Mouse (Mus musculus): ENCODE measurements at regions not wholly inside any gene's neighbourhood (a gene's known extent, or its start where the extent isn't known, plus 50 kb on each side); places are given as distances from the start of the nearest gene placed in this dataset.
"Not testable (repeated sequence)": the region's sequence is repeated elsewhere in the genome, so short reads cannot be mapped to it uniquely, and the experiment has no call there.

DNA sequence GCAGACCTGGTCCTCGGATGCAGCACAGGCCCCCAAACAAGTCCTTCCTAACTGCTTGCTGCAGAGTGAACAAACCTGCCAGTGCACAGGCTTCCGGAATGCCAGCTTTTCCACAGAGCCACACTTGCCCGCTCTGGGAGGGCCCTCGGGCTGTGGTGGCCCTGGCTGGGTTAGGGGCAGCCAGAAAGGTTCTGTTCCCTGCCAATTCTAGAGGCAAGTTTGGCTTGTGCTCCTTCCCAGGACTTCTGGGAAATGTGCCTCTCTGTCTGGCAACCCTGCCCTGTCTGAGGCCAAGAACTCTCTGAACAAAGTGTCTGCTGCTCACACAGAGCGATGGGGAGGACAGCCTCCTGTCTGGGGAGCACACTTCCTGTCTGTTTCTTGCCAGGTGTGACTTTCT lies 66.4 kb downstream of the Xrcc2 start:
- no peak for DNase-seq

DNA sequence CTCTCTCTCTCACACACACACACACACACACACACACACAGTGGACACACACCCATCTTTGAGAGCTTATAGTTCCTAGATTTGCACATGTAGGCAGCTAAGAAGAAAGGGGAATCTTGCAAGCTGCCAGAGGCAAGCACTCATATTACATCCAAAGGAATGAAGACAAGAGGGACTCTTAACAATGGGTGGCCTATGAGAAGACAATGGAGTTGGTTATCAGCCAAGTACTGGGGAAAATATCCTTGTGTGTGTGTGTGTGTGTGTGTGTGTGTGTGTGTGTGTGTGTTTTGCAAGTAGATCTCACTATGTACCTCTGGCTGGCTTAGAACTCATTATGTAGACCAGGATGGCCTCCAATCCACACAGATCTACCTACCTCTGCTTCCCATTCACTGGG lies 67.5 kb downstream of the Xrcc2 start:
- DNase-seq: no peak

DNA sequence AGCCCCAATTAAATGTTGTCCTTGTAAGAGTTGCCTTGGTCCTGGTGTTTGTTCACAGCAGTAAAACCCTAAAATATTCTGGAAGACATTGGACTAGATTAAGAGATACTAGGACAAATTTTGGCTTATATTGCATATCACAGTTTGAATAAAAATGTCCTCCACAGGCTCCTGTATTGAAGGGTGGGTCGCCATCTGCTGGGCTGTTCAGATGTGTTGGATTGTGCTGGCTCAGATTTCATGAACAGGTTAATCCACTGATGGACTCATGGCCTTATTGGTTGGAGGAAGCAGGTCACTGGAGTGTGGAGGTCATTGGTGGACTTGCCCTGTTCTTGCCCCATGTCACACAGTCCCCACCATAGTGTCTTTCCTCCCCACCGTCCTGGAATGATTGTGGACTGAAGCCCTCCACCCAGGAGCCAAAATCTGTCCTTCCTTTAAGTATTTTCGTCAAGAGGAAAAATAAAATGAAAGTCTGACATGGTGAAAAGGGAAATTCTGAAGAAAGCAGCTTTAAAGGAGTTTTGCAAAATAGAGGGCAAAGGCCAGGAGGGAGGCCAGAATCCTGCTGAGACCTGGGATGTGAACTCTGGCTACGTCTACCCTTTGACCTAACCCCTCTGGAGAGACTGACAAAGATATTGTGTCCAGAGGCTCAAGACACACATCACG lies 72.6 kb downstream of the Xrcc2 start:
- peak in 1 of 2 experiments; percentile 21 for DNase-seq

DNA sequence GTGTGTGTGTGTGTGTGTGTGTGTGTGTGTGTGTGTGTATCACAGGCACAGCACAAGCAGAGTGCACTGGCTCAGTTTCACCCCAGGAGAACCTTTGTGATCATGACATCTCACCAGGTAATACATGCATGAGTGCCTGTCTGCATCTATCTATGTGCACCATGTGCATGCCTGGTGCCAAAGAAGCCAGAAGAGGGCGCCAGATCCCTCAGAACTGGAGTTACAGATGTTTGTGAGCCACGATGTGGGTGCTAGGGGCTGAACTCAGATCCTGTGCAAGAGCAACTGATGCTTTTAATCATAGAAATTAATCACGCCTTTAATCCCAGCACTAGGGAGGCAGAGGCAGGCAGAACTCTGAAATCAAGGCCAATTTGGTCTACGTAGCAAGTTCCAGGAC lies 75.9 kb downstream of the Xrcc2 start:
- DNase-seq: no peak

DNA sequence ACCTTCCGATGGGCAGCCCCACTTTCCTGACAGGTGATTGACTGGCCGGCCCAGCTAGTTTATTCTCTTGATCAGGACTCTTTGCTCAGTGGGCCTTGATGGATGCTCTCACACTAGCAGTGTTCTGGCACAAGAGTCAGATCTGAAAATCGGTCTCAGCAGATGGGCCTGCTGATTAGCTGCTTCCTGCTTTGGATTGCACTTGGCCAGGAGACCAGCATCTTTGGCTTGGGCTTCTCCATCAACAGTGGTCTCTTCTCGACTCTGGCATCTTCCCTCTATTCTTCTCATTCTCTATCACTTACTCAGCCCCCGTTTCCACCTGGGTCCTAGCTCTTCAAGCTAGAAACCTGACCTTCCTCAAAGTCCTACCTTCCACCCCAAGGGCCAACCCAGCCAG lies 77.1 kb downstream of the Xrcc2 start:
- DNase-seq: no peak

DNA sequence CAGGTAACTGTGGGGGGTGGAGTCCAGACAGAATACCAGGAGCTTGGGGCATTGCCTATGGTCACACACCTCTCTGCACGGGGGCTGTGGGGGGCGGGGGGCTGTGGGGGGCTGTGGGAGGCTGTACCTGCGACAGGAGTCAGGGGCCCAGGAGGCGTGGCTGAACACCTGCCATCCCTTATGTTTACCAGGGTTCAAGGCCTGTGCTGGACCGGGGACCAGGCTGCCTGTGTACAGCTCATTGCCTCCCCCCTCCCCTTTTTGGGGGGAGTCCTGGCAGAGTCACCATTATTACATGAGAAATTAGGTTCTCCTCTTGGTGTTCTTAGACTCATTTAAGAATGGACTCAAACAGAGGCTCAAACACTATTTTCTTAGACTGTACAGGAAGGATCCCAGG lies 78.5 kb downstream of the Xrcc2 start:
- DNase-seq: no peak

DNA sequence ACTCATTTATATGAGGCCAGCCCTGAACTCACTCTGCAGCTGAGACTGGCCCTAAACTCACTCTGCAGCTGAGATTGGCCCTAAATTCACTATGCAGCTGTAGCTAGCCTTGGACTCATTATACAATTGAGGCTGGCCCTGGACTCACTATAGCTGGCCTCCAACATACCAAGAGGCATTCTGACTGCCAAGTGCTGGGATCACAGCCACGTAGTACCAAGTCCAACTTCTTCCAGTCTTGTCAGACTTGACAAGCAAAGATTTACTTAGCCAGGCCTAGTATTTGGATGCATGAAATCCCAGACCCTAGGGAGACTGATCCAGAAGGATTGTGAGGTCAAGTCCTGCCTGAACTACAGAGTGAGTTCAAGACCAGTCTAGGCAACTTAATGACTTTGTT lies 81.6 kb downstream of the Xrcc2 start:
- peak; percentile 18 to 22 for DNase-seq

DNA sequence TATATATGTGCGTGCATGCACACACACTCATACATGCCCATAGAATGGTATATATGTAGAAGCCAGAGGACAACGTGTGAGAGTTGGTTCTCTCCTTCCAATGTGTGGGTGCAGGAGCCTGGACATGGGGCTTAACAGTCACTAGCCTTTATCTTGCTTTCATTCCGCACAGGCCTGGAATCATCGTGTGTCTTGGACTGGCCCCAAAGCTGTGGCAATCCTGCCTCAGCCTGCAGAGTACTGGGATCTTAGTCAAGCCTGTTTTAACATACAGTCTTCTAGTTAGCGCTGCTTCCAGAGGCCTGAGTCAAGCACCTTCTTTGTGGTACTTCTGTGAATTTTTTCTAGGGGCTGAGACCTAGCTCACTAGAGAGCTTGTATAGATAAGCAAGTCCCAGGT lies 85.8 kb downstream of the Xrcc2 start:
- DNase-seq: no peak

DNA sequence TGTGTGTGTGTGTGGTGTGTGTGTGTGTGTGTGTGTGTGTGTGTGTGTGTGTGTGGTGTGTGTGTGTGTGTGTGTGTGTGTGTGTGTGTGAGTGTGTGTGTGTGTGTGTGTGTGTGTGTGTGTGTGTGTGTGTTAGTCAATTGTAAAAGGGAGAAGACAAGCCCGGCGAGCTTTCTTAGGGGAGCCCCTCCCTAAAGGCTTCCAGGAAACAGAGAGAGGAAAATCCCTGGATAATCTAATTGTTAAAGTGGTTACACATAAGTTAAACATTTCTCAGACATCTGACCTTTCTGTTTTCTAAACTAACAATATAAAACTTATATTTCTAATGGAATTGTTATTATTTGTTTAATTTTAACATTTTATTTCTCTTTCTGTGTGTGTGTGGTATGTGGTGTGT lies 86.3 kb downstream of the Xrcc2 start:
- not testable (repeated sequence) for DNase-seq

DNA sequence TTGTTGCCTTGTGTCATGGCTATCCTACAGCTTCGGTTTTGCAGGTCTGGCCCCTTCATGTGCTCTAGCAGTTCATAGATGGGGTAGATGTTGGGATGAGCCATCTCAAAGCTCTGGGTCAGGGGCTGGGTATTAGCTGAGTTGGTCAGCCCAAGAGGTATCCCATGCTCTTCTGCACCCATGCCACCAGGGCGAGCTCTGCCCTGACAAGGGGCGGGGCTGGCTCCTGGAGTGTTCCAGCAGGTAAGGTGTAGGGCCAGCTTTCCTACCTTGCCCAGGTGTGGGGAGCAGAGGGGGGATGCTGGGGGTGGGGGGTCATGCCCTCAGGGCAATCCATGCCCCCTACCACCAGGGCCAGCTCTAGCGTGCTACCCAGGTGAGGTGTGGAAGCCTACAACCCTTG lies 91.0 kb downstream of the Xrcc2 start:
- DNase-seq: no peak

DNA sequence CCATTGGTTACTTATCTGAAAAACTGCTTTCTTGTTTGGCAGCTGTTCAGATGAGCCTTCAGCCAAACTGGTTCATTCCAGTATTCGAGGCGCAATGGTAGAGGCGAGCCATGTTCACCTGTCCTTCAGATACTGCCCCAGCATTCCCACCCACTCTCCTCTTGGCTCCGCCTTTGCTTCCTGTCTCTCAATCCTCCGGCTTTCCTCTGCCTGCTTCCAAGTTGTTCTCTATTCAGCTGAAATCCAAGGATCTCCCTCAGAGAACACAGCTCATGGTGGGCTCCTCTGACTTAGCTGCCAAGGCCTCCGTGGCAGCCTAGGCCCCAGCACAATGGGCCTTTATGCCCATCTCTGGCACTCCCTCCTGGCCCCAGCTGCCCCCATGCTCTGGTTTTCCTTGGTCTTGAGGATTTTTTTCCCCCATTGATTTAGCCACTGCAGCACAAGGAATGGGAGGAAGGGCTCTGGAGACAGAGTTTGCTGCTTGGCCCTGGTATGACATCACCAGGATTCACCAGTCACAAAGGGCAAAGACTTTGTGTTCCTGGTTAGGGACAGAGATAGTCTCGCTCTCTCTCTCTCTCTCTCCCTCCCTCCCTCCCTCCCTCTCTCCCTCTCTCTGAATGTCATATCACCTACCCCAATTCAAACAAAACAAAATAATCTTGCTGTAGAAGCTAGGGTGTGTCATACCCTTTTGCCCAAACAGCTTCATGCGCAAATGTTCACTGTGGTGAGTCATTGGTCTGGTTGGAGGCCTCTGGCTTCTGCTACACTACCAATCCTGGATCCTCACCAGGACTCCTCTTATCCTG lies 91.6 kb downstream of the Xrcc2 start:
- DNase-seq: peak; percentile 26 to 44

DNA sequence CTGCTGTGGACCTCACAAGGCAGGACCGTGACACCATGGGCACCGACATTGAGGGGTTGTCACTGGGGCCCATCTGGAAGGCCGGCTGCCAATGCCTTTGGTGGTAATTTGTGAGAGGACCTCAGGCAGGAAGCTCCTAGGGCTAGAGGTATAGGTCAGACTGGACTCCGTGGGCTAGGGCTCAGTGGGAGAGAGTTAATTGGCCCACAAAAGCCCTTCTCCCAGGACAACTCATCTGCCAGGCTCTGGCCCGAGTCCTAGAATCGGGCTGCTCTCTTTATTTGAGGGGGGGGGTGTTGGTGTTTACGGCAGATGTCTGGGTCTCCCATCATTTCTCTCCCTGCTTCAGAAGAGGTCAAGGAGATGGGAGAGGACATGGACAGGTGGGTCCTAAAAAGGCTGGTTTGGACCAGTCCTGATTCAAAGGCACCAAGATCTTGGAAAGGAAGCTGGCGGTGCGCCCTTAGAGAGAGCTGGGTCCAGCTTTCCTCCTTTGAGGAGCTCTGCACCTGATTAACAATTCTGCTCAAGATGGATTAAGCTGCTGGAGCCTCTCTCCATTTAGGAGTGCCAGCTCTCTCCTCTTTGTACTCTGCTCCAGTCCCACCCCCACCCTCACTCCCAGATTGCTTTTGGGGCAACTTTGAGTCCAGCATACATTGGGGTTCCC lies 93.5 kb downstream of the Xrcc2 start:
- no peak for DNase-seq

DNA sequence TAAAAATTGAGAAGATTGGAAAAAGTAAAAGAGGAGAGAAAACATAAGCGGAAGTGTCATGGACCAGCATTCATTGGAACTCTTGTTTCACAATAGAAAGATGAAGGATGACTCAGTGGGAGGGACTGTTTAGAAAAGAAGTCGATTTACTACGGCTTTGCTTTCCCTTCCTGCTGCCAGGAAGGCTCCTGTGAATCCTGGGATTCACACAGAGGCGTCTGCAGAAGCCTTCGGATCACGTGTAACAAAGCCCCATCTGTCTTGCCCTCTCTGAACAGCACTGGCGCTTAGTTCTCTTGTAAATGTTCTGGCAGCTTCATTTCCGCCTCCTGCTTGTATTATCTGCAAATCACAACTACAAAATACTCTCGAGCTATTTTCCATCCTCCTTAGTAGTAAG lies 94.0 kb downstream of the Cct8l1 start:
- no peak for DNase-seq

DNA sequence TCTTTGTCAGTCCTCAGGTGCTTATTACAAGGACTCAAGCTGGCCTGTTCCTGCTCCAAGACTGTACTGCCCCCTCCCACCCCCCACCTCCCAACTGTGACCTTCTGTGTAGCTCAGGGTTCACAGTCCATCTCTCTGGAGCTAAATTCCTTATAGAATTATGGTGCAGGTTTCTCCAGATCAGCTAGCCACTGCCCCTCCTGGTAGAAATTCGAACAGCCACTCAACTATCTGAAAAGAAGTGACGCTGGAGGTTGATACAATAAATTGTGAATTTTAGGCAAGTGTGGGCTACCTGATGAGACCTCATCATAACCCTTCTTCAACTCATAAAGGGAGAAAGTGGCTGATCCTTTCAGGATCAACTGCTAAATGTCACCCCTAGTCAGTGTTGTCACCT lies 86.3 kb downstream of the Cct8l1 start:
- peak in 1 of 2 experiments; percentile 15 for DNase-seq

DNA sequence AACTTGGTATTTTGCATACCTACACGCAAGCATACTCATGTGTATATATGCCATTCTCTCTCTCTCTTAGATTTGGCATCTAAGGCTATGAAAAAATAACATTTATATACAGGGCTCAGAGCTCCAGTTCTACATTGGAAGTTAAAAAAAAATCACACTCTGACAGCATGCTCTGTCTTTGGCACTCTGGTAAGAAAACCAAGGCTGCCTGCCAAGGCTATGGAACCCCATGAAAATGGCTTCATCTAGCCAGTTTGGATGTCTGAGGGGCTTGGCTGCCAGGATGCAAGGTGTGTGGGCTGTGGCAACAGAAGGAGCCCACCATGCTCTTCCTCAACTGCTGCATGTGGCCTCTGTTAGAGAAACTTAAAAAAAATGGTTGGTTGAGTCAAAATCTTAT lies 83.5 kb downstream of the Cct8l1 start:
- DNase-seq: no peak

DNA sequence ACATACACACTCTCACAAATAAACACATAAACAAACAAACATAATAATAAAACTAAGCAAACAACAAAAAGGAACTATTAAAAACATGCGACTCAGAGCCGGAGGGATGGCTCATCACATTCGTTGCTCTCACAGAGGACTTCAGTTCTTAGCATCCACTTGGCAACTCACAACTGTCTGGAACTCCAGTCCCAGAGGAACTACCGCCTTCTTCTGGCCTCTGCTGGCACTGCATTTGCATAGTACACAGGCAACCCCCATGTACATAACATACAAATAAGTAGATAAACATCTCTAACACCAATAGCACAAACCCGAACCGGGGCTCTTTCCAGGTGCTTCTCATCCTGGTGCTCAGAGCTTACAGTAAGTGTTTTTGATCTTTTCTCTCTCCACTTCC lies 81.9 kb downstream of the Cct8l1 start:
- DNase-seq: no peak

DNA sequence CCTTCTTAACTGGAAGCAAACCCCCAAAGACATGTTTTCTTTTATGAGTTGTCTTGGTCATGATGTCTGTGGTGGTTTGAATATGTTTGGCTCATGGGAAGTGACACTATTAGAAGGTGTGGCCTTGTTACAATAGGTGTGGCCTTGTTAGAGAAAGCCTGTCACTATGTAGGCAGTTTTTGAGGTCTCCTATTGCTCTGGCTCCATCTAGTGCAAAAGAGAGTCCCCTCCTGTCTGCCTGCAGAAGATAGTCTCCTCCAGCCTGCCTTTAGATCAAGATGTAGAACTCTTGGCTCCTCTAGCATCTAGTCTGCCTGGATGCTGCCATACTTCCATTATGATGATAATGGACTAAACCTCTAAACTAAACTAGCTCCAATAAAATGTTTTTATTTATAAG lies 75.8 kb downstream of the Cct8l1 start:
- DNase-seq: no peak
